Mouse (Mus musculus): ENCODE results near the gene AI413582. TPM values are rescaled to one million over a fixed set of nuclear protein-coding genes. Genes with fewer than 3 reads are reported as not detected.

AI413582 gene
- polyA plus RNA-seq, 1 experiment: 34.7 TPM

- H3K27me3 ChIP-seq (ENCODE audit: control insufficient read depth, insufficient read depth, low read length): no peaks in the 10 kb centered on the region
- TF ChIP-seq POLR2A (IDR thresholded peaks at IDR 0.05; ENCODE audit: low read depth, low read length): no peak
- no peak for TF ChIP-seq CTCF (IDR thresholded peaks at IDR 0.05; ENCODE audit: extremely low read depth, insufficient read length, insufficient replicate concordance, low read depth, low read length)
Observed at GRCm38 (mm10) chr17:27603522-27604234, 38.1 kb upstream of the AI413582 start.

DNA sequence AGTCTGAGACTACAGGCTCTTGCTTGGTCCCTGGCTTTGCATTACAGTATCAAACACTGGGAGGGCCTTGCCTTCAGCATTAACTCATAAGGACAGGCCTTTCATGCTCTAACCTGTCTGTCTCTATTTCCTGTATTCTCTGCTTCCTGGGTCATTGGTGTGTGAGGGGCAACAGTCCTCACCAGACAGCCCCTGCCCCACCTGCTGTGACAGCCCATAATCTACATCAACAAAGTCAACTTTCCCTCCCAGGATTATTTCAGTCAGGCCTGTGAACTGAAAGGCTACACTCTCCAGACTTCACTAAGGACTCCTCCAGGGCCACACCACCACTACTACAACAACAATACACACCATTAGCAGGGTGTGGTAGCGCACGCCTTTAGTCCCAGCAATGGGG lies 37.5 kb upstream of the AI413582 start:
- no peaks in the 10 kb centered on the region for H3K4me1 ChIP-seq (ENCODE audit: control insufficient read depth, insufficient read depth, insufficient read length, low read length)

More at GRCm38 (mm10) chr17:27603522-27604234, 38.1 kb upstream of the AI413582 start:
- no peak overlapping the region for H3K27ac ChIP-seq (ENCODE audit: insufficient read depth, low read depth, low read length)
- no peak overlapping the region for H3K4me3 ChIP-seq (ENCODE audit: low read depth, low read length)
- H3K36me3 ChIP-seq (ENCODE audit: control insufficient read depth, insufficient read depth, low read length): peaks cover 2% of the 10 kb centered on the region; the same call in 1 of the 2 replicates
- no peaks in the 10 kb centered on the region for H3K4me1 ChIP-seq (ENCODE audit: control insufficient read depth, insufficient read depth, insufficient read length, low read length)
- 76% methylated on average over 21 of the region's 21 CpGs for WGBS

DNA sequence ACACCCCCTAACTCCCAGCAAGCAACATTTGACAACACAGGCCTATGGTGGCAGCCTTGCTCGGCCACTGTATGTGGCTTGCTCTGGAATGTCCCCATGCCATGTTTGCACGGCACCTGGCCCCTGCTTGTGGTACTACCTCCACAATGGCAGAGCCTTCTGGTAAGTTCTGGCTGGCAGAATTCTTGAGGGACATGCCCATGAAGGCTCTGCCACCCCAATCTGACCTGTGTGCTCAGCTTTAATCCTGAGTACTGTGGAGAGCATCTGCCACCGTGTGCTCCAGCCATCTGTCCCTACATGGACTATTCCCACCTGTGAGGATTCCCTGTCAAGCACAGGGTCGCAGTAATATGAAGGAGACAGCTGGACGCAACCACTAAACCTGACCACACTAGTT lies 35.3 kb upstream of the AI413582 start:
- H3K4me3 ChIP-seq (ENCODE audit: low read depth, low read length): no peak overlapping the region
- TF ChIP-seq CTCF (IDR thresholded peaks at IDR 0.05; ENCODE audit: extremely low read depth, insufficient read length, insufficient replicate concordance, low read depth, low read length) (no peak), POLR2A (IDR thresholded peaks at IDR 0.05; ENCODE audit: low read depth, low read length) (no peak)
- H3K27me3 ChIP-seq (ENCODE audit: control insufficient read depth, insufficient read depth, low read length): no peaks in the 10 kb centered on the region
- H3K4me1 ChIP-seq (ENCODE audit: control insufficient read depth, insufficient read depth, insufficient read length, low read length): no peaks in the 10 kb centered on the region
- H3K27ac ChIP-seq (ENCODE audit: insufficient read depth, low read depth, low read length): no peak overlapping the region
- peaks cover 4% of the 10 kb centered on the region for H3K36me3 ChIP-seq (ENCODE audit: control insufficient read depth, insufficient read depth, low read length)
- 73% methylated on average over 5 of the region's 5 CpGs for WGBS

More for the DNA sequence above, 37.5 kb upstream of the AI413582 start:
- H3K27me3 ChIP-seq (ENCODE audit: control insufficient read depth, insufficient read depth, low read length): no peaks in the 10 kb centered on the region
- H3K27ac ChIP-seq (ENCODE audit: insufficient read depth, low read depth, low read length): no peak overlapping the region
- WGBS: 77% methylated on average over 2 of the region's 2 CpGs
- TF ChIP-seq CTCF (IDR thresholded peaks at IDR 0.05; ENCODE audit: extremely low read depth, insufficient read length, insufficient replicate concordance, low read depth, low read length) (no peak), POLR2A (IDR thresholded peaks at IDR 0.05; ENCODE audit: low read depth, low read length) (no peak)
- H3K4me3 ChIP-seq (ENCODE audit: low read depth, low read length): no peak overlapping the region
- no peaks in the 10 kb centered on the region for H3K36me3 ChIP-seq (ENCODE audit: control insufficient read depth, insufficient read depth, low read length)

GRCm38 (mm10) chr17:27600286-27600685 lies 34.7 kb upstream of the AI413582 start:
- Histone ChIP-seq H3K4me1 (ENCODE audit: control insufficient read depth, insufficient read depth, insufficient read length, low read length) (no peaks in the 10 kb centered on the region), H3K27ac (ENCODE audit: insufficient read depth, low read depth, low read length) (no peak overlapping the region), H3K36me3 (ENCODE audit: control insufficient read depth, insufficient read depth, low read length) (peaks cover 8% of the 10 kb centered on the region), H3K27me3 (ENCODE audit: control insufficient read depth, insufficient read depth, low read length) (no peaks in the 10 kb centered on the region), H3K4me3 (ENCODE audit: low read depth, low read length) (no peak overlapping the region)
- 77% methylated on average over 3 of the region's 3 CpGs for WGBS
- TF ChIP-seq POLR2A (IDR thresholded peaks at IDR 0.05; ENCODE audit: low read depth, low read length) (no peak), CTCF (IDR thresholded peaks at IDR 0.05; ENCODE audit: extremely low read depth, insufficient read length, insufficient replicate concordance, low read depth, low read length) (no peak)

DNA sequence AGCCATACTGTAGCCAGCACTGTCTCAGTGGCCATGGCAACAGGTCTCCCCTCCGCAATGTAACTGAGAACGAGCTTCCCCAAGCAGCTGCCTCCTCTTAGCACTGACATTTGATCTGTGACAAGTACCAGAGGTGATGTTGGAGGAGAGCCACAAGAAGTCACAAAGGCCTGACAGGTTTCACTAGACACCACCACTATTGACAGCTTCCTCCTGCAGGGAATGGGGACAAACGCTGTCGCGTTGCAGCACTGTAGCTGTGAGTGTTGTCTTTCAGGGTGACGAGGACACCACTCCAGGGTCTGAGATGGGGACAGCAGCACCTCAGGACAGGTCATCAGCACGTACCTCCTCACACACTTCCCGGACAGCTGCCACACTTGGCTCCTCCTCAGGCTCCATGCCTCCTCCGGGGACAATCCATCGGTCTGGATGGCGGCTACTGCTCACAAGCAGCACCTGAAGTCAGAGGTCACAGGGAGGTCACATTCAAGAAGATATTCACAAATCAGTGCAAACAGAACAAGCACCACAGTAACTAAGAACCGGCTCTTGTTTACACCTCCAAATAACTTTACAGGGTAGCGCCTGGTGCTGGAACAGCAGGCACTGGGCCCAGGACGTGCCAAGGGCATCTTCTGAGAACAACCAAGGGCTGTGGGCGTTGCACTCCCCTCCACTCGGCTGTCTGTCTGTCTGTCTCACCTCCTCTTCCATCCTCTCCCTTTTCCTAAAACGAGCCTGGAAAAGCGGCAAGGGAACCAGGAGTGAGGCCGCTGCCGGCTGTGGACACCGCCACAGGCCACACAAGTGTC lies 31.0 kb upstream of the AI413582 start:
- WGBS: 74% methylated on average over 21 of the region's 21 CpGs

DNA sequence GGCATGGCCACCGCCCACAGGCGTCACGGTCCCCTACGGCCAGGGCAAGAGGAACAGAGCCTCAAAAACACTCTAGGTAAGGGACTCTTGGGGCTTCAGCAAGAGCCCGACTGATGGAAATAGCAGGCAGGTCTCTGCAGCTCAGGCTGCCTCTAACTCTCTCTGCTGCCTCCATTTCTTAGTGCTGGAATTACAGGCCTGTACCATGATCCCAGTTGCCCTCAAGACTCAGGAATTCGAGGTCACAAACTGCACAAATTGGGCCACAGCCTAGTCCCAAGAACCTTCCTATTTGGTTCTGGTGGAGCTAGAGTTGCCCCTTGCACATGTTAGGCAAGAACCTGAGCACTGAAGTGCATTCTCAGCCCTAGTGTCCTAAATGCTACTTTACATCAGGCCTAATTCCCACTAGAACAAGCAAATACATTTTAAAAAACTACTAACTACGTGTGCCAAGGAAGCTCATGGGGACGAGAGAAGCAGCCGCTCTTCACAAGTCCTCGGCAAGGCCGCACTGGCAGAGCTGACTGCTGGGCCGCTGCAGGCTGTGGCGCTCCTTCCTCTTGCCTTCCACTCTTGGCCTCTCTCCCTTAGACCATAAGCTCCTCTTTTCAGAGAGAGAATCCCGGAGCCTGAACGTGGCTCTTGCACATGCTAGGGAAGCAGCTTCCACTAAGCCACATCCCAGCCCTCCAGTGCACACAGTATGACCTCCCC lies 30.3 kb upstream of the AI413582 start:
- H3K27me3 ChIP-seq (ENCODE audit: control insufficient read depth, insufficient read depth, low read length): no peaks in the 10 kb centered on the region
- H3K4me3 ChIP-seq (ENCODE audit: low read depth, low read length): no peak overlapping the region
- peaks cover 6% of the 10 kb centered on the region for H3K4me1 ChIP-seq (ENCODE audit: control insufficient read depth, insufficient read depth, insufficient read length, low read length)
- no peak overlapping the region for H3K27ac ChIP-seq (ENCODE audit: insufficient read depth, low read depth, low read length)
- no peak for TF ChIP-seq CTCF (IDR thresholded peaks at IDR 0.05; ENCODE audit: extremely low read depth, insufficient read length, insufficient replicate concordance, low read depth, low read length)
- no peak for TF ChIP-seq POLR2A (IDR thresholded peaks at IDR 0.05; ENCODE audit: low read depth, low read length)
- peaks cover 18% of the 10 kb centered on the region for H3K36me3 ChIP-seq (ENCODE audit: control insufficient read depth, insufficient read depth, low read length)
- 83% methylated on average over 15 of the region's 15 CpGs for WGBS

More for the DNA sequence above, 31.0 kb upstream of the AI413582 start:
- Histone ChIP-seq H3K36me3 (ENCODE audit: control insufficient read depth, insufficient read depth, low read length) (peaks cover 18% of the 10 kb centered on the region), H3K27ac (ENCODE audit: insufficient read depth, low read depth, low read length) (no peak overlapping the region), H3K4me3 (ENCODE audit: low read depth, low read length) (no peak overlapping the region), H3K4me1 (ENCODE audit: control insufficient read depth, insufficient read depth, insufficient read length, low read length) (peaks cover 4% of the 10 kb centered on the region), H3K27me3 (ENCODE audit: control insufficient read depth, insufficient read depth, low read length) (no peaks in the 10 kb centered on the region)
- TF ChIP-seq POLR2A (IDR thresholded peaks at IDR 0.05; ENCODE audit: low read depth, low read length) (no peak), CTCF (IDR thresholded peaks at IDR 0.05; ENCODE audit: extremely low read depth, insufficient read length, insufficient replicate concordance, low read depth, low read length) (no peak)
